30 mouse cellular contexts compared by ENCODE assay signal in the genomic region with DNA sequence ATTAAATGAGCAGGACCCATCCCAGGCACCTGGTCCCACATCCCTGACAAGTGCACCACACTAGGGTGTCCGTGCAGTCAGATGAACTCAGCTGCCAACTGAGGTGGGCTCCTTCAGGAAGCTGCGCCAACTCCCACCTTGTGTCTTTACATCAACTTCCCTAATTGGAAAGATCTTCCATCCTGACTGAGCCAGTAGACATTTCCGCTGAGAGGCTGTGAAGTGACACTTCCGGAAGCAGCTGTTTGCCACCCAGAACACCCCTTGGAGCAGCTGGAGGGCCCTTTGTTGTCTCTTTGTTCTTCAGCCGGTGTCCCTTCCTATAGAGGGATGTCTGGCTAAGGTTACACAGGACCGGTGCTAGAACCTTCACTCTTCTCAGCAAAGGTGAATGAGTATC. TPM values are rescaled to one million over a fixed set of nuclear protein-coding genes. Genes with fewer than 3 reads are reported as not detected.
DNase-seq lines count a peak whose midpoint lies in the region; ATAC-seq and TF ChIP-seq lines count a peak whose summit lies in the region.
"Had no signal": no experiment of that assay in that cellular context is flagged by ENCODE, and none has a peak within 500 bp of the region (broad histone marks: within the 10 kb centered on the region; RNA-seq: fewer than 3 reads in every experiment).

No protein-coding gene starts in this region.

- TF ChIP-seq CTCF in cerebellum, adult 2 months (IDR thresholded peaks at IDR 0.05; ENCODE audit: borderline replicate concordance, insufficient read depth, low read depth, low read length) = no peak

- H3K9me3 ChIP-seq in midbrain, embryonic 11.5 days (ENCODE audit: control insufficient read depth, low read length) = no peaks in the 10 kb centered on the region
- H3K9me3 ChIP-seq in midbrain, embryonic 14.5 days (ENCODE audit: control insufficient read depth, low read length) = no peaks in the 10 kb centered on the region
- H3K9me3 ChIP-seq: embryonic facial prominence, embryonic 13.5 days; embryonic facial prominence, embryonic 15.5 days; forebrain, embryonic 10.5 days; forebrain, embryonic 12.5 days; G1E had no signal

- H3K27ac ChIP-seq in cerebellum, adult 2 months (ENCODE audit: insufficient read depth, low read length) = no peak overlapping the region
- H3K27ac ChIP-seq in midbrain, embryonic 11.5 days (ENCODE audit: low read depth, low read length) = no peak overlapping the region
- no peak overlapping the region for H3K27ac ChIP-seq in midbrain, embryonic 14.5 days (replicated peaks; ENCODE audit: low read depth, low read length)
- H3K27ac ChIP-seq: embryonic facial prominence, embryonic 13.5 days; embryonic facial prominence, embryonic 15.5 days; forebrain, embryonic 10.5 days; forebrain, embryonic 12.5 days had no signal

- peak; percentile 22 for DNase-seq in cerebellum, adult 9-11 months
- DNase-seq in cerebellum, adult 2 months = no peak
- peak; percentile 44 for DNase-seq in midbrain, embryonic 11.5 days (ENCODE audit: low spot score, missing footprints)
- no peak for DNase-seq in midbrain, embryonic 14.5 days
- DNase-seq in lung, postnatal 10 days = no peak
- DNase-seq: adrenal gland, adult 8-10 months; adrenal gland, postnatal 14 days; adrenal gland, postnatal 36 days; B cell, adult 2 months; cerebellum, adult 11-12 months; cerebellum, adult 8-10 months; cerebellum, postnatal 10 days; cerebellum, postnatal 25 days; embryo, embryonic 11 days had no signal

- no peak for TF ChIP-seq POLR2A in cerebellum, adult 2 months (IDR thresholded peaks at IDR 0.05; ENCODE audit: borderline replicate concordance, insufficient read depth, low read length)

- H3K4me2 ChIP-seq in midbrain, embryonic 11.5 days = no peak overlapping the region
- no peak overlapping the region for H3K4me2 ChIP-seq in midbrain, embryonic 14.5 days (ENCODE audit: low read length)
- H3K4me2 ChIP-seq: embryonic facial prominence, embryonic 13.5 days; embryonic facial prominence, embryonic 15.5 days; forebrain, embryonic 12.5 days had no signal

- H3K9ac ChIP-seq in midbrain, embryonic 11.5 days (ENCODE audit: low read length) = no peak overlapping the region
- H3K9ac ChIP-seq in midbrain, embryonic 14.5 days (replicated peaks; ENCODE audit: low read length) = no peak overlapping the region
- H3K9ac ChIP-seq: embryonic facial prominence, embryonic 13.5 days; embryonic facial prominence, embryonic 15.5 days; forebrain, embryonic 12.5 days had no signal

- H3K27me3 ChIP-seq in cerebellum, adult 2 months (ENCODE audit: control insufficient read depth, insufficient read depth, low read length) = no peaks in the 10 kb centered on the region
- H3K27me3 ChIP-seq in midbrain, embryonic 11.5 days (ENCODE audit: control insufficient read depth, insufficient read depth, low read length) = no peaks in the 10 kb centered on the region
- H3K27me3 ChIP-seq in midbrain, embryonic 14.5 days (ENCODE audit: control insufficient read depth, insufficient read depth, low read length) = no peaks in the 10 kb centered on the region
- H3K27me3 ChIP-seq: CH12.LX; embryonic facial prominence, embryonic 13.5 days; embryonic facial prominence, embryonic 15.5 days; forebrain, embryonic 12.5 days; Patski had no signal

- WGBS in cerebellum, adult 2 months = 94% methylated on average over 6 of the region's 6 CpGs
- 91% methylated on average over 6 of the region's 6 CpGs for WGBS in midbrain, embryonic 11.5 days
- WGBS in midbrain, embryonic 14.5 days = 90% methylated on average over 6 of the region's 6 CpGs

- H3K4me3 ChIP-seq in cerebellum, adult 2 months (replicated peaks; ENCODE audit: insufficient read depth, low read depth, low read length) = no peak overlapping the region
- H3K4me3 ChIP-seq in midbrain, embryonic 11.5 days (ENCODE audit: low read depth, low read length) = no peak overlapping the region
- H3K4me3 ChIP-seq in midbrain, embryonic 14.5 days (replicated peaks; ENCODE audit: low read depth, low read length) = no peak overlapping the region
- H3K4me3 ChIP-seq: embryonic facial prominence, embryonic 13.5 days; embryonic facial prominence, embryonic 15.5 days; erythroblast, embryonic 14.5 days; forebrain, embryonic 10.5 days; forebrain, embryonic 12.5 days had no signal

- no peak for ATAC-seq in midbrain, embryonic 11.5 days (ENCODE audit: low FRiP score)
- ATAC-seq in midbrain, embryonic 14.5 days (ENCODE audit: low FRiP score, low TSS enrichment) = no peak
- peak; percentile 33 for ATAC-seq in common myeloid progenitor, adult 5-6 weeks (replicated peaks; ENCODE audit: low read depth, poor library complexity, severe bottlenecking)
- ATAC-seq in megakaryocyte progenitor cell, adult 5-6 weeks (replicated peaks; ENCODE audit: poor library complexity) = peak; percentile 53
- ATAC-seq: activated CD4-positive, CD25-positive, alpha-beta regulatory T cell, adult 4 months; CD4-positive, CD25-positive, alpha-beta regulatory T cell, adult 4 months; forebrain, embryonic 14.5 days; forebrain, embryonic 16.5 days; Patski had no signal

- no peaks in the 10 kb centered on the region for H3K36me3 ChIP-seq in midbrain, embryonic 11.5 days (ENCODE audit: control insufficient read depth, insufficient read depth, low read length)
- H3K36me3 ChIP-seq in midbrain, embryonic 14.5 days (ENCODE audit: control insufficient read depth, insufficient read depth, low read length) = no peaks in the 10 kb centered on the region
- H3K36me3 ChIP-seq: embryonic facial prominence, embryonic 13.5 days; embryonic facial prominence, embryonic 15.5 days; forebrain, embryonic 10.5 days; forebrain, embryonic 12.5 days; G1E had no signal

- peaks cover 24% of the 10 kb centered on the region for H3K4me1 ChIP-seq in cerebellum, adult 2 months (ENCODE audit: control insufficient read depth, insufficient read depth, low read length)
- H3K4me1 ChIP-seq in midbrain, embryonic 11.5 days (ENCODE audit: control insufficient read depth, insufficient read depth, low read length) = no peaks in the 10 kb centered on the region
- no peaks in the 10 kb centered on the region for H3K4me1 ChIP-seq in midbrain, embryonic 14.5 days (ENCODE audit: control insufficient read depth, insufficient read depth, low read length)
- H3K4me1 ChIP-seq: embryonic facial prominence, embryonic 13.5 days; embryonic facial prominence, embryonic 15.5 days; forebrain, embryonic 10.5 days; forebrain, embryonic 12.5 days had no signal

RNA-seq across cellular contexts. Expression of a gene that starts 34.3 kb away (rescaled TPM):
- polyA plus RNA-seq in cerebellum, adult 2 months (2012; rRNA removed) = 0.05 and 0.07 TPM in 2 replicates
- polyA plus RNA-seq in midbrain, embryonic 11.5 days (2014; fragmentation: Nextera tagmentation; extraction: Ambion mirVana) = 0.01 and 0.08 TPM in 2 replicates
- polyA plus RNA-seq in midbrain, embryonic 14.5 days (2014; fragmentation: Nextera tagmentation; extraction: Ambion mirVana) = 0.12 and 0.18 TPM in 2 replicates
- not detected in 2 replicates for total RNA-seq in common myeloid progenitor, adult 5-6 weeks (2017)
- not detected in 2 replicates for total RNA-seq in megakaryocyte progenitor cell, adult 5-6 weeks (2015)
- total RNA-seq in megakaryocyte progenitor cell, adult 5-6 weeks (2017) = not detected in 2 replicates
- polyA plus RNA-seq: activated CD4-positive, CD25-positive, alpha-beta regulatory T cell, adult 4 months; CD4-positive, CD25-positive, alpha-beta regulatory T cell, adult 4 months; erythroblast, embryonic 14.5 days had no signal

RNA-seq across cellular contexts. Expression of a gene that starts 36.6 kb away (rescaled TPM):
- 0.08 and 0.10 TPM in 2 replicates for polyA plus RNA-seq in cerebellum, adult 2 months (2012; rRNA removed)
- not detected in 2 replicates for polyA plus RNA-seq in midbrain, embryonic 11.5 days (2014; fragmentation: Nextera tagmentation; extraction: Ambion mirVana)
- polyA plus RNA-seq in midbrain, embryonic 14.5 days (2014; fragmentation: Nextera tagmentation; extraction: Ambion mirVana) = not detected in 2 replicates
- total RNA-seq in common myeloid progenitor, adult 5-6 weeks (2017) = not detected in 2 replicates
- not detected in 2 replicates for total RNA-seq in megakaryocyte progenitor cell, adult 5-6 weeks (2015)
- total RNA-seq in megakaryocyte progenitor cell, adult 5-6 weeks (2017) = not detected in 2 replicates
- total RNA-seq: adrenal gland, adult 18-20 months; adrenal gland, postnatal 14 days; adrenal gland, postnatal 36 days had no signal
- polyA plus RNA-seq: activated CD4-positive, CD25-positive, alpha-beta regulatory T cell, adult 4 months; CD4-positive, CD25-positive, alpha-beta regulatory T cell, adult 4 months; embryonic facial prominence, embryonic 11.5 days; embryonic facial prominence, embryonic 13.5 days; erythroblast, embryonic 14.5 days; forebrain, embryonic 10.5 days; forebrain, embryonic 12.5 days; forebrain, embryonic 14.5 days; G1E had no signal

RNA-seq across cellular contexts. Expression of a gene that starts 49.2 kb away (rescaled TPM):
- 0.79 and 1.1 TPM in 2 replicates for polyA plus RNA-seq in cerebellum, adult 2 months (2012; rRNA removed)
- 3.2 and 3.4 TPM in 2 replicates for polyA plus RNA-seq in midbrain, embryonic 11.5 days (2014; fragmentation: Nextera tagmentation; extraction: Ambion mirVana)
- 1.0 and 1.2 TPM in 2 replicates for polyA plus RNA-seq in midbrain, embryonic 14.5 days (2014; fragmentation: Nextera tagmentation; extraction: Ambion mirVana)
- 387 and 417 TPM in 2 replicates for total RNA-seq in common myeloid progenitor, adult 5-6 weeks (2017)
- 79.2 and 99.7 TPM in 2 replicates for total RNA-seq in megakaryocyte progenitor cell, adult 5-6 weeks (2015)
- total RNA-seq in megakaryocyte progenitor cell, adult 5-6 weeks (2017) = 129 and 154 TPM in 2 replicates

Comparison
In these comparisons a context has a peak if more than half of its experiments do, and no peak if none do; other contexts are left out.
1. DNase-seq: peak in cerebellum, adult 9-11 months (single experiment) and midbrain, embryonic 11.5 days (single experiment); none in cerebellum, adult 2 months (0 of 2), midbrain, embryonic 14.5 days (single experiment) and lung, postnatal 10 days (single experiment).
2. ATAC-seq: peak in common myeloid progenitor, adult 5-6 weeks (single experiment) and megakaryocyte progenitor cell, adult 5-6 weeks (single experiment); none in midbrain, embryonic 11.5 days (single experiment) and midbrain, embryonic 14.5 days (single experiment).